ENCODE assay signal across 16 mouse cellular contexts in the genomic region with DNA sequence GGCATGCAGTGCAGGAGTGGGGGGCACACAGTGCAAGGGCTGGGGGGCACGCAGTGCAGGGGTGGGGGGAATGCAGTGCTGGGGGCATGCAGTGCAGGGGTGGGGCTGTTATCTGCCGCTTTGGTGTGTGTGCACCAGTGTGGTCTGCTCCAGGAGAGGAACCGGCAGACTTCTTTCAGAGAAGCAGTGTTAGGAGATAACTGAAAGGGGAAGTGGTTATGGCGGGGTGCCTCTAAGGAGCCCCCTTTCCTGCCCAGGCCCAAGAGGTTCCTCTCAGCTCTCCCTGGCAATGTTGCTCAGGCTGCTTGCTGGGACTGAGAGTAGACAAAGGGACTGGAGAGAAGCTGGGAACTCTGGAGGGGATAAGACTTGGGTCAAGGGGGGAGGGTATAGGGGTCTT. TPM values are rescaled to one million over a fixed set of nuclear protein-coding genes. Genes with fewer than 3 reads are reported as not detected.
DNase-seq lines count a peak whose midpoint lies in the region; ATAC-seq and TF ChIP-seq lines count a peak whose summit lies in the region.
"Had no signal": no experiment of that assay in that cellular context is flagged by ENCODE, and none has a peak within 500 bp of the region (broad histone marks: within the 10 kb centered on the region; RNA-seq: fewer than 3 reads in every experiment).

No protein-coding gene starts in this region.

- peak; percentile 68 to 72 for DNase-seq in B cell, adult 2 months
- peak; percentile 29 for DNase-seq in T-cell, adult 2 months (ENCODE audit: low spot score)
- DNase-seq in thymus, adult 2 months: peak; percentile 61
- DNase-seq in lung, postnatal 10 days: no peak
- DNase-seq in frontal cortex, postnatal 36 days (ENCODE audit: low spot score in 2 of 2): no peak
- no peak for DNase-seq in testis, postnatal 14 days (ENCODE audit: low spot score)
- DNase-seq: cerebellum, adult 18-20 months; embryo, embryonic 11 days; kidney, adult 11 months had no signal

- TF ChIP-seq POLR2A in thymus, adult 2 months (IDR thresholded peaks at IDR 0.05; ENCODE audit: control insufficient read depth, extremely low read depth, insufficient read depth, low read length, poor library complexity): no peak

- H3K27ac ChIP-seq in liver, embryonic 15.5 days (replicated peaks): peak overlapping the region; percentile 57; the same call in 1 of the 2 replicates
- peak overlapping the region; percentile 64; the same call in 1 of the 2 replicates for H3K27ac ChIP-seq in thymus, adult 2 months (ENCODE audit: control insufficient read depth, insufficient read depth, low read length)
- H3K27ac ChIP-seq: hindbrain, embryonic 12.5 days had no signal

- no peak overlapping the region for H3K4me2 ChIP-seq in liver, embryonic 15.5 days
- H3K4me2 ChIP-seq: heart, embryonic 11.5 days; hindbrain, embryonic 12.5 days had no signal

- H3K9ac ChIP-seq in liver, embryonic 15.5 days: no peak overlapping the region
- H3K9ac ChIP-seq: hindbrain, embryonic 12.5 days had no signal

- H3K36me3 ChIP-seq in liver, embryonic 15.5 days (replicated peaks): no peaks in the 10 kb centered on the region
- no peaks in the 10 kb centered on the region for H3K36me3 ChIP-seq in thymus, adult 2 months (ENCODE audit: control insufficient read depth, insufficient read depth, low read length)
- H3K36me3 ChIP-seq: hindbrain, embryonic 12.5 days had no signal

- H3K4me1 ChIP-seq in liver, embryonic 15.5 days (replicated peaks): peaks cover 42% of the 10 kb centered on the region
- peaks cover 22% of the 10 kb centered on the region for H3K4me1 ChIP-seq in thymus, adult 2 months (replicated peaks; ENCODE audit: control insufficient read depth, insufficient read depth, low read length)

- no peak for TF ChIP-seq CTCF in thymus, adult 2 months (IDR thresholded peaks at IDR 0.05; ENCODE audit: borderline replicate concordance, control insufficient read depth, extremely low read depth, insufficient read depth, low read length, poor library complexity)

- WGBS in liver, embryonic 15.5 days (ENCODE audit: insufficient replicate concordance): 10% methylated on average over 4 of the region's 4 CpGs
- 9% methylated on average over 4 of the region's 4 CpGs for WGBS in thymus, adult 2 months

- no peak overlapping the region for H3K4me3 ChIP-seq in liver, embryonic 15.5 days (replicated peaks)
- H3K4me3 ChIP-seq in thymus, adult 2 months (ENCODE audit: control insufficient read depth, insufficient read depth, low read length): no peak overlapping the region
- H3K4me3 ChIP-seq: hindbrain, embryonic 12.5 days; megakaryocyte, embryonic 14.5 days; myocyte had no signal

- H3K27me3 ChIP-seq in liver, embryonic 15.5 days: peaks cover 12% of the 10 kb centered on the region
- no peaks in the 10 kb centered on the region for H3K27me3 ChIP-seq in thymus, adult 2 months (ENCODE audit: control insufficient read depth, insufficient read depth, low read length)

- ATAC-seq in liver, embryonic 15.5 days (ENCODE audit: insufficient read depth): 0 out of 2 replicates have a peak, but pooled peaks have one; percentile 13

- no peaks in the 10 kb centered on the region for H3K9me3 ChIP-seq in liver, embryonic 15.5 days (replicated peaks)
- H3K9me3 ChIP-seq: hindbrain, embryonic 12.5 days; megakaryocyte, embryonic 14.5 days had no signal

RNA-seq across cellular contexts. Expression of a gene that starts 2.7 kb away (rescaled TPM):
- 2.0 and 2.9 TPM in 2 replicates for polyA plus RNA-seq in liver, embryonic 15.5 days (2015; fragmentation: Nextera tagmentation; extraction: Ambion mirVana)
- polyA plus RNA-seq in thymus, adult 2 months (2012; rRNA removed): 2.8 and 4.6 TPM in 2 replicates

RNA-seq across cellular contexts. Expression of a gene that starts 25.0 kb away (rescaled TPM):
- polyA plus RNA-seq in liver, embryonic 15.5 days (2015; fragmentation: Nextera tagmentation; extraction: Ambion mirVana): 0.92 and 1.0 TPM in 2 replicates
- 39.7 and 45.2 TPM in 2 replicates for polyA plus RNA-seq in thymus, adult 2 months (2012; rRNA removed)

RNA-seq across cellular contexts. Expression of a gene that starts 25.6 kb away (rescaled TPM):
- not detected in 2 replicates for polyA plus RNA-seq in liver, embryonic 15.5 days (2015; fragmentation: Nextera tagmentation; extraction: Ambion mirVana)
- 0.15 TPM in 1 of 2 replicates, not detected in the other for polyA plus RNA-seq in thymus, adult 2 months (2012; rRNA removed)
- polyA plus RNA-seq: liver, adult 2 months; small intestine, adult 2 months had no signal

RNA-seq across cellular contexts. Expression of a gene that starts 26.0 kb away (rescaled TPM):
- not detected in 2 replicates for polyA plus RNA-seq in liver, embryonic 15.5 days (2015; fragmentation: Nextera tagmentation; extraction: Ambion mirVana)
- polyA plus RNA-seq in thymus, adult 2 months (2012; rRNA removed): 0.90 and 1.1 TPM in 2 replicates
- polyA plus RNA-seq: liver, adult 2 months had no signal

RNA-seq across cellular contexts. Expression of a gene that starts 39.7 kb away (rescaled TPM):
- polyA plus RNA-seq in liver, embryonic 15.5 days (2015; fragmentation: Nextera tagmentation; extraction: Ambion mirVana): 35.8 and 42.3 TPM in 2 replicates
- polyA plus RNA-seq in thymus, adult 2 months (2012; rRNA removed): 134 and 143 TPM in 2 replicates

Comparison
In these comparisons a context has a peak if more than half of its experiments do, and no peak if none do; other contexts are left out.
1. DNase-seq: peak in B cell, adult 2 months (2 of 2), T-cell, adult 2 months (single experiment) and thymus, adult 2 months (single experiment); none in lung, postnatal 10 days (single experiment), frontal cortex, postnatal 36 days (0 of 2) and testis, postnatal 14 days (single experiment).
2. RNA of a gene that starts 25.0 kb away (polyA plus RNA-seq): 39.7 to 45.2 TPM in thymus, adult 2 months; 0.92 to 1.0 TPM in liver, embryonic 15.5 days; every median in the first group is over 10 times any median in the second.